Mouse (Mus musculus): Measurements from ENCODE around the gene Tex33. TPM values are rescaled to one million over a fixed set of nuclear protein-coding genes. Genes with fewer than 3 reads are reported as not detected.

Gene Tex33
- polyA plus RNA-seq, 1 experiment from 2014 or later, result not detected

- Histone ChIP-seq H3K27ac (ENCODE audit: low read length) (peak within 1 kb of the TSS; percentile 99), H3K4me2 (ENCODE audit: low read depth, low read length) (peak within 1 kb of the TSS; percentile 90), H3K9ac (ENCODE audit: low read length) (peak within 1 kb of the TSS; percentile 84), H3K36me3 (ENCODE audit: control insufficient read depth, insufficient read depth, low read length) (no peaks in the 10 kb centered on the region; the same call in 1 of the 2 replicates), H3K4me3 (replicated peaks; ENCODE audit: low read length) (peak within 1 kb of the TSS; percentile 90), H3K9me3 (replicated peaks; ENCODE audit: control insufficient read depth, low read length) (no peaks in the 10 kb centered on the region), H3K27me3 (ENCODE audit: control insufficient read depth, insufficient read depth, low read length) (peaks cover 10% of the 10 kb centered on the region; the same call in 1 of the 2 replicates), H3K4me1 (ENCODE audit: control insufficient read depth, insufficient read depth, low read length) (peaks cover 54% of the 10 kb centered on the region)
- ATAC-seq (ENCODE audit: insufficient read depth, low FRiP score), result peak; percentile 86
- WGBS, result 2% methylated on average over 34 of the region's 34 CpGs
These were observed 10.0 kb upstream of the Tex33 start, which contains the start of gene Tst for GRCm38 (mm10) chr15:78405517-78406211. Tst (minus strand) TSS chr15:78405907.

- Histone ChIP-seq H3K27ac (ENCODE audit: low read length) (peak overlapping the region; percentile 99), H3K27me3 (ENCODE audit: control insufficient read depth, insufficient read depth, low read length) (peaks cover 6% of the 10 kb centered on the region; the same call in 1 of the 2 replicates), H3K36me3 (ENCODE audit: control insufficient read depth, insufficient read depth, low read length) (no peaks in the 10 kb centered on the region), H3K9me3 (replicated peaks; ENCODE audit: control insufficient read depth, low read length) (no peaks in the 10 kb centered on the region), H3K4me2 (ENCODE audit: low read depth, low read length) (peak overlapping the region; percentile 90), H3K9ac (ENCODE audit: low read length) (peak overlapping the region; percentile 84), H3K4me3 (replicated peaks; ENCODE audit: low read length) (peak overlapping the region; percentile 90), H3K4me1 (ENCODE audit: control insufficient read depth, insufficient read depth, low read length) (peaks cover 52% of the 10 kb centered on the region)
- 51% methylated on average over 11 of the region's 11 CpGs for WGBS
- no peak for ATAC-seq (ENCODE audit: insufficient read depth, low FRiP score)
These were observed 9.4 kb upstream of the Tex33 start for GRCm38 (mm10) chr15:78405098-78405497.

- Histone ChIP-seq H3K4me2 (ENCODE audit: low read depth, low read length) (peak overlapping the region; percentile 90), H3K9ac (ENCODE audit: low read length) (peak overlapping the region; percentile 84), H3K4me3 (replicated peaks; ENCODE audit: low read length) (peak overlapping the region; percentile 90), H3K27me3 (ENCODE audit: control insufficient read depth, insufficient read depth, low read length) (0 out of 2 replicates have a peak, but pooled peaks cover 3% of the 10 kb centered on the region), H3K36me3 (ENCODE audit: control insufficient read depth, insufficient read depth, low read length) (no peaks in the 10 kb centered on the region), H3K27ac (ENCODE audit: low read length) (peak overlapping the region; percentile 99), H3K4me1 (ENCODE audit: control insufficient read depth, insufficient read depth, low read length) (peaks cover 51% of the 10 kb centered on the region), H3K9me3 (replicated peaks; ENCODE audit: control insufficient read depth, low read length) (no peaks in the 10 kb centered on the region)
- no peak for ATAC-seq (ENCODE audit: insufficient read depth, low FRiP score)
- 60% methylated on average over 1 of the region's 1 CpGs for WGBS
These were observed 8.2 kb upstream of the Tex33 start for GRCm38 (mm10) chr15:78403896-78404295.

- peak overlapping the region; percentile 90 for H3K4me2 ChIP-seq (ENCODE audit: low read depth, low read length)
- 56% methylated on average over 3 of the region's 3 CpGs for WGBS
- H3K36me3 ChIP-seq (ENCODE audit: control insufficient read depth, insufficient read depth, low read length), result no peaks in the 10 kb centered on the region
- H3K9me3 ChIP-seq (replicated peaks; ENCODE audit: control insufficient read depth, low read length), result no peaks in the 10 kb centered on the region
- peaks cover 51% of the 10 kb centered on the region for H3K4me1 ChIP-seq (ENCODE audit: control insufficient read depth, insufficient read depth, low read length)
- H3K9ac ChIP-seq (ENCODE audit: low read length), result peak overlapping the region; percentile 84
- peak overlapping the region; percentile 90 for H3K4me3 ChIP-seq (replicated peaks; ENCODE audit: low read length)
- H3K27me3 ChIP-seq (ENCODE audit: control insufficient read depth, insufficient read depth, low read length), result no peaks in the 10 kb centered on the region
- peak overlapping the region; percentile 99 for H3K27ac ChIP-seq (ENCODE audit: low read length)
- no peak for ATAC-seq (ENCODE audit: insufficient read depth, low FRiP score)
These were observed 7.6 kb upstream of the Tex33 start for GRCm38 (mm10) chr15:78403301-78403741.

- peak overlapping the region; percentile 12 for H3K9ac ChIP-seq (ENCODE audit: low read length)
- H3K4me2 ChIP-seq (ENCODE audit: low read depth, low read length), result peak overlapping the region; percentile 90; the same call in 1 of the 2 replicates
- peaks cover 43% of the 10 kb centered on the region for H3K4me1 ChIP-seq (ENCODE audit: control insufficient read depth, insufficient read depth, low read length)
- H3K36me3 ChIP-seq (ENCODE audit: control insufficient read depth, insufficient read depth, low read length), result no peaks in the 10 kb centered on the region
- WGBS, result 56% methylated on average over 7 of the region's 7 CpGs
- peak overlapping the region; percentile 99 for H3K27ac ChIP-seq (ENCODE audit: low read length)
- no peak for ATAC-seq (ENCODE audit: insufficient read depth, low FRiP score)
- no peaks in the 10 kb centered on the region for H3K9me3 ChIP-seq (replicated peaks; ENCODE audit: control insufficient read depth, low read length)
- H3K27me3 ChIP-seq (ENCODE audit: control insufficient read depth, insufficient read depth, low read length), result no peaks in the 10 kb centered on the region
- no peak overlapping the region for H3K4me3 ChIP-seq (replicated peaks; ENCODE audit: low read length)
These were observed 6.7 kb upstream of the Tex33 start for GRCm38 (mm10) chr15:78402423-78402822.

- Histone ChIP-seq H3K4me1 (ENCODE audit: control insufficient read depth, insufficient read depth, low read length) (peaks cover 38% of the 10 kb centered on the region), H3K9ac (ENCODE audit: low read length) (peak overlapping the region; percentile 12), H3K27ac (ENCODE audit: low read length) (peak overlapping the region; percentile 99), H3K9me3 (replicated peaks; ENCODE audit: control insufficient read depth, low read length) (no peaks in the 10 kb centered on the region), H3K27me3 (ENCODE audit: control insufficient read depth, insufficient read depth, low read length) (no peaks in the 10 kb centered on the region), H3K36me3 (ENCODE audit: control insufficient read depth, insufficient read depth, low read length) (no peaks in the 10 kb centered on the region), H3K4me3 (replicated peaks; ENCODE audit: low read length) (no peak overlapping the region), H3K4me2 (ENCODE audit: low read depth, low read length) (peak overlapping the region; percentile 90; the same call in 1 of the 2 replicates)
- ATAC-seq (ENCODE audit: insufficient read depth, low FRiP score), result no peak
- 49% methylated on average over 4 of the region's 4 CpGs for WGBS
These were observed 6.2 kb upstream of the Tex33 start for GRCm38 (mm10) chr15:78401921-78402320.

- H3K36me3 ChIP-seq (ENCODE audit: control insufficient read depth, insufficient read depth, low read length), result no peaks in the 10 kb centered on the region
These were observed 5.6 kb upstream of the Tex33 start for GRCm38 (mm10) chr15:78401345-78401744.

GRCm38 (mm10) chr15:78390855-78391254 lies 4.9 kb downstream of the Tex33 start:
- Histone ChIP-seq H3K4me2 (ENCODE audit: low read depth, low read length) (no peak overlapping the region), H3K36me3 (ENCODE audit: control insufficient read depth, insufficient read depth, low read length) (no peaks in the 10 kb centered on the region), H3K27me3 (ENCODE audit: control insufficient read depth, insufficient read depth, low read length) (no peaks in the 10 kb centered on the region), H3K27ac (ENCODE audit: low read length) (no peak overlapping the region), H3K4me3 (replicated peaks; ENCODE audit: low read length) (no peak overlapping the region), H3K9me3 (replicated peaks; ENCODE audit: control insufficient read depth, low read length) (no peaks in the 10 kb centered on the region), H3K4me1 (ENCODE audit: control insufficient read depth, insufficient read depth, low read length) (no peaks in the 10 kb centered on the region), H3K9ac (ENCODE audit: low read length) (no peak overlapping the region)
- 72% methylated on average over 3 of the region's 3 CpGs for WGBS
- ATAC-seq (ENCODE audit: insufficient read depth, low FRiP score), result no peak

More at GRCm38 (mm10) chr15:78401345-78401744, 5.6 kb upstream of the Tex33 start:
- H3K27me3 ChIP-seq (ENCODE audit: control insufficient read depth, insufficient read depth, low read length), result no peaks in the 10 kb centered on the region
- peaks cover 38% of the 10 kb centered on the region for H3K4me1 ChIP-seq (ENCODE audit: control insufficient read depth, insufficient read depth, low read length)
- ATAC-seq (ENCODE audit: insufficient read depth, low FRiP score), result no peak
- H3K4me2 ChIP-seq (ENCODE audit: low read depth, low read length), result peak overlapping the region; percentile 90; the same call in 1 of the 2 replicates
- 70% methylated on average over 6 of the region's 6 CpGs for WGBS
- no peak overlapping the region for H3K4me3 ChIP-seq (replicated peaks; ENCODE audit: low read length)
- H3K27ac ChIP-seq (ENCODE audit: low read length), result peak overlapping the region; percentile 99
- H3K9me3 ChIP-seq (replicated peaks; ENCODE audit: control insufficient read depth, low read length), result no peaks in the 10 kb centered on the region
- H3K9ac ChIP-seq (ENCODE audit: low read length), result peak overlapping the region; percentile 12; the same call in 1 of the 2 replicates

GRCm38 (mm10) chr15:78385564-78385963 lies 10.1 kb downstream of the Tex33 start:
- no peaks in the 10 kb centered on the region for H3K9me3 ChIP-seq (replicated peaks; ENCODE audit: control insufficient read depth, low read length)
- no peak overlapping the region for H3K27ac ChIP-seq (ENCODE audit: low read length)
- no peaks in the 10 kb centered on the region for H3K27me3 ChIP-seq (ENCODE audit: control insufficient read depth, insufficient read depth, low read length)
- no peak overlapping the region for H3K4me3 ChIP-seq (replicated peaks; ENCODE audit: low read length)
- WGBS, result 91% methylated on average over 1 of the region's 1 CpGs
- H3K9ac ChIP-seq (ENCODE audit: low read length), result no peak overlapping the region
- no peak for ATAC-seq (ENCODE audit: insufficient read depth, low FRiP score)
- no peak overlapping the region for H3K4me2 ChIP-seq (ENCODE audit: low read depth, low read length)
- H3K4me1 ChIP-seq (ENCODE audit: control insufficient read depth, insufficient read depth, low read length), result no peaks in the 10 kb centered on the region
- no peaks in the 10 kb centered on the region for H3K36me3 ChIP-seq (ENCODE audit: control insufficient read depth, insufficient read depth, low read length)

Data from stomach, embryonic 16.5 days (tissue).